Mouse (Mus musculus) neural tube, embryonic 15.5 days (tissue): ENCODE data around the gene Tmem128. TPM values are rescaled to one million over a fixed set of nuclear protein-coding genes. Genes with fewer than 3 reads are reported as not detected.

ENCODE experiments used
- ATAC-seq: fragments of 200-750 bp; cut with Nextera tagmentation; 2 replicates; pipeline ENCODE4 v1.8.0; 2017; ENCODE audit warnings: mild to moderate bottlenecking, moderate TSS enrichment, moderate library complexity; ENCODE audit not compliant: low FRiP score
- H3K27ac ChIP-seq: fragments of 300-500 bp; sonication (generic); replicated peaks from 2 replicates; pipeline ENCODE4 v1.5.1; 2015; ENCODE audit warnings: mild to moderate bottlenecking, inconsistent platforms
- H3K27me3 ChIP-seq: fragments of 300-500 bp; sonication (generic); replicated peaks from 2 replicates; pipeline ENCODE4 v1.6.1; 2015; ENCODE audit warnings: inconsistent platforms
- H3K36me3 ChIP-seq: fragments of 300-500 bp; sonication (generic); 2 replicates; pipeline ENCODE4 v1.6.1; 2015; ENCODE audit warnings: inconsistent platforms
- H3K4me1 ChIP-seq: fragments of 300-500 bp; sonication (generic); 2 replicates; pipeline ENCODE4 v1.6.1; 2015; ENCODE audit warnings: inconsistent platforms
- H3K4me2 ChIP-seq: fragments of 300-500 bp; sonication (generic); 2 replicates; pipeline ENCODE4 v1.6.1; 2015; ENCODE audit warnings: inconsistent platforms, mild to moderate bottlenecking, moderate library complexity
- H3K4me3 ChIP-seq: fragments of 300-500 bp; sonication (generic); replicated peaks from 2 replicates; pipeline ENCODE4 v1.5.1; 2015; ENCODE audit warnings: mild to moderate bottlenecking, inconsistent platforms
- H3K9ac ChIP-seq: fragments of 300-500 bp; sonication (generic); replicated peaks from 2 replicates; pipeline ENCODE4 v1.6.1; 2015; ENCODE audit warnings: mild to moderate bottlenecking, inconsistent platforms
- H3K9me3 ChIP-seq: fragments of 300-500 bp; sonication (generic); replicated peaks from 2 replicates; pipeline ENCODE4 v1.6.1; 2016; ENCODE audit warnings: inconsistent platforms
- WGBS: fragments of 180-500 bp; shearing (Covaris S2); methylation state at CpG from one replicate; pipeline ENCODE4 v1.1.7; 2015; ENCODE audit warnings: mixed read lengths; 5-methylcytosine and 5-hydroxymethylcytosine counted together
- polyA plus RNA-seq: library from polyadenylated mRNA; unstranded; fragments of >200 nt; fragmentation: Nextera tagmentation; extraction: Ambion mirVana; gene quantifications from 2 replicates; pipeline ENCODE4 v1.2.1, GENCODE M21; 2015

Gene Tmem128
- polyA plus RNA-seq, 1 experiment from 2014 or later, result 100 TPM

- WGBS, result 47% methylated on average over 1 of the region's 1 CpGs
- no peak for ATAC-seq
- Histone ChIP-seq H3K36me3 (no peaks in the 10 kb centered on the region), H3K27me3 (peaks cover 57% of the 10 kb centered on the region), H3K27ac (no peak overlapping the region), H3K4me1 (peaks cover 22% of the 10 kb centered on the region), H3K9me3 (no peaks in the 10 kb centered on the region), H3K4me2 (no peak overlapping the region), H3K9ac (no peak overlapping the region), H3K4me3 (no peak overlapping the region)
Observed at GRCm38 (mm10) chr5:38280075-38280474, 20.1 kb downstream of the Tmem128 start.

- Histone ChIP-seq H3K9ac (no peak overlapping the region), H3K4me3 (no peak overlapping the region), H3K9me3 (no peaks in the 10 kb centered on the region), H3K27ac (no peak overlapping the region), H3K27me3 (0 out of 2 replicates have a peak, but pooled peaks cover 3% of the 10 kb centered on the region), H3K36me3 (no peaks in the 10 kb centered on the region), H3K4me1 (no peaks in the 10 kb centered on the region), H3K4me2 (no peak overlapping the region)
- 68% methylated on average over 9 of the region's 9 CpGs for WGBS
- no peak for ATAC-seq
Observed at GRCm38 (mm10) chr5:38285724-38286123, 25.7 kb downstream of the Tmem128 start.

- Histone ChIP-seq H3K27ac (no peak overlapping the region), H3K4me1 (no peaks in the 10 kb centered on the region), H3K36me3 (no peaks in the 10 kb centered on the region), H3K9me3 (no peaks in the 10 kb centered on the region), H3K4me2 (no peak overlapping the region), H3K27me3 (no peaks in the 10 kb centered on the region), H3K4me3 (no peak overlapping the region), H3K9ac (no peak overlapping the region)
- 90% methylated on average over 3 of the region's 3 CpGs for WGBS
- ATAC-seq, result no peak
Observed at GRCm38 (mm10) chr5:38288476-38288875, 28.5 kb downstream of the Tmem128 start.

- no peaks in the 10 kb centered on the region for H3K36me3 ChIP-seq
- 88% methylated on average over 12 of the region's 12 CpGs for WGBS
- H3K9me3 ChIP-seq, result no peaks in the 10 kb centered on the region
- no peak overlapping the region for H3K27ac ChIP-seq
- no peak overlapping the region for H3K4me3 ChIP-seq
- no peak for ATAC-seq
- no peaks in the 10 kb centered on the region for H3K4me1 ChIP-seq
- H3K9ac ChIP-seq, result no peak overlapping the region
- no peaks in the 10 kb centered on the region for H3K27me3 ChIP-seq
- H3K4me2 ChIP-seq, result no peak overlapping the region
Observed at GRCm38 (mm10) chr5:38301761-38302411, 41.9 kb downstream of the Tmem128 start.

GRCm38 (mm10) chr5:38302651-38303050 is 42.7 kb downstream of the Tmem128 start:
- no peak overlapping the region for H3K4me3 ChIP-seq
- no peaks in the 10 kb centered on the region for H3K27me3 ChIP-seq
- no peak overlapping the region for H3K4me2 ChIP-seq
- H3K36me3 ChIP-seq, result no peaks in the 10 kb centered on the region
- no peaks in the 10 kb centered on the region for H3K4me1 ChIP-seq
- no peak for ATAC-seq
- no peaks in the 10 kb centered on the region for H3K9me3 ChIP-seq
- 15% methylated on average over 12 of the region's 12 CpGs for WGBS
- no peak overlapping the region for H3K27ac ChIP-seq
- no peak overlapping the region for H3K9ac ChIP-seq

- no peaks in the 10 kb centered on the region for H3K9me3 ChIP-seq
- WGBS, result 85% methylated on average over 2 of the region's 2 CpGs
- no peaks in the 10 kb centered on the region for H3K36me3 ChIP-seq
- H3K4me2 ChIP-seq, result no peak overlapping the region
- peaks cover 5% of the 10 kb centered on the region; the same call in 1 of the 2 replicates for H3K27me3 ChIP-seq
- no peak for ATAC-seq
- H3K4me3 ChIP-seq, result no peak overlapping the region
- H3K27ac ChIP-seq, result no peak overlapping the region
- 0 out of 2 replicates have a peak, but pooled peaks cover 2% of the 10 kb centered on the region for H3K4me1 ChIP-seq
- H3K9ac ChIP-seq, result no peak overlapping the region
Observed at GRCm38 (mm10) chr5:38305241-38305640, 45.3 kb downstream of the Tmem128 start.

- H3K9ac ChIP-seq, result peak overlapping the region; percentile 51
- no peak overlapping the region for H3K27ac ChIP-seq
- peak overlapping the region; percentile 45 for H3K4me3 ChIP-seq
- WGBS, result 10% methylated on average over 26 of the region's 26 CpGs
- ATAC-seq, result peak; percentile 94
- H3K4me2 ChIP-seq, result peak overlapping the region; percentile 75
- H3K9me3 ChIP-seq, result no peaks in the 10 kb centered on the region
- H3K27me3 ChIP-seq, result peaks cover 5% of the 10 kb centered on the region; the same call in 1 of the 2 replicates
- H3K36me3 ChIP-seq, result no peaks in the 10 kb centered on the region
- H3K4me1 ChIP-seq, result 0 out of 2 replicates have a peak, but pooled peaks cover 2% of the 10 kb centered on the region
Observed at GRCm38 (mm10) chr5:38307255-38308101, 47.5 kb downstream of the Tmem128 start.

- WGBS, result 53% methylated on average over 5 of the region's 5 CpGs
- Histone ChIP-seq H3K9ac (no peak overlapping the region), H3K9me3 (no peaks in the 10 kb centered on the region), H3K4me1 (0 out of 2 replicates have a peak, but pooled peaks cover 2% of the 10 kb centered on the region), H3K27ac (no peak overlapping the region), H3K4me2 (no peak overlapping the region), H3K36me3 (no peaks in the 10 kb centered on the region), H3K27me3 (peaks cover 5% of the 10 kb centered on the region; the same call in 1 of the 2 replicates), H3K4me3 (no peak overlapping the region)
- no peak; the same call in 1 of the 2 replicates for ATAC-seq
Observed at GRCm38 (mm10) chr5:38308873-38309272, 48.9 kb downstream of the Tmem128 start.

GRCm38 (mm10) chr5:38309795-38310194 is 49.8 kb downstream of the Tmem128 start:
- Histone ChIP-seq H3K27me3 (peaks cover 5% of the 10 kb centered on the region; the same call in 1 of the 2 replicates), H3K27ac (no peak overlapping the region), H3K4me2 (no peak overlapping the region), H3K9me3 (no peaks in the 10 kb centered on the region), H3K4me3 (no peak overlapping the region), H3K9ac (no peak overlapping the region), H3K4me1 (0 out of 2 replicates have a peak, but pooled peaks cover 2% of the 10 kb centered on the region), H3K36me3 (no peaks in the 10 kb centered on the region)
- ATAC-seq, result no peak
- WGBS, result 81% methylated on average over 3 of the region's 3 CpGs
